Mouse (Mus musculus): ENCODE results near the gene Crybg2. TPM values are rescaled to one million over a fixed set of nuclear protein-coding genes. Genes with fewer than 3 reads are reported as not detected.
A peak's percentile ranks its signal among the peaks of the same experiment; 100 is the strongest.

The Crybg2 gene
- polyA plus RNA-seq, 1 experiment from 2014 or later, result 6.0 TPM

DNA sequence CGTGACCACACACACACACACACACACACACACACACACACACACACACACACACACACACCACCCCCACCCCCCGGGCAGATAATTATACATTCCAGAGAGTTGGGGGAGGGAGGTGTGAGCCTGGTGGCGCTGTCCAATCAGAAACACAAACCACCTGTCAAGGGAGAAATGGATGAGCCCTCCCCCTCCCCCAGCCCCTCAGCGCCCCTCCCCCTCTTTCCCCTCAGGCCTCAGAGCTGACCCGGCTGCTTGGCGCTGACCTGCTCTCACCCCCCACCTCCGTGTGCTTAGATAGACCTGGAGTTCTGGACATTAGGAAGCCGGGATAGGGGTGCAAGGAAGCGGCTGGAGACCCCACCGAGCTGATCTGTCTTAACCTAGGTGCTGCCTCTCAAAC, 41.4 kb upstream of the Crybg2 start:
- Histone ChIP-seq H3K27ac (ENCODE audit: low read depth, low read length) (no peak overlapping the region), H3K36me3 (ENCODE audit: control insufficient read depth, insufficient read depth, low read length) (no peaks in the 10 kb centered on the region), H3K4me3 (ENCODE audit: low read length) (no peak overlapping the region), H3K27me3 (ENCODE audit: control insufficient read depth, insufficient read depth, low read length) (peaks cover 21% of the 10 kb centered on the region), H3K9ac (ENCODE audit: low read depth, low read length) (no peak overlapping the region), H3K4me1 (ENCODE audit: control insufficient read depth, insufficient read depth, low read length) (peaks cover 30% of the 10 kb centered on the region), H3K9me3 (ENCODE audit: control insufficient read depth, low read length) (no peaks in the 10 kb centered on the region), H3K4me2 (replicated peaks; ENCODE audit: low read depth, low read length) (peak overlapping the region; percentile 8; the same call in 1 of the 2 replicates)
- 0% methylated on average over 7 of the region's 10 CpGs for WGBS
- ATAC-seq (ENCODE audit: low FRiP score, low TSS enrichment), result no peak

DNA sequence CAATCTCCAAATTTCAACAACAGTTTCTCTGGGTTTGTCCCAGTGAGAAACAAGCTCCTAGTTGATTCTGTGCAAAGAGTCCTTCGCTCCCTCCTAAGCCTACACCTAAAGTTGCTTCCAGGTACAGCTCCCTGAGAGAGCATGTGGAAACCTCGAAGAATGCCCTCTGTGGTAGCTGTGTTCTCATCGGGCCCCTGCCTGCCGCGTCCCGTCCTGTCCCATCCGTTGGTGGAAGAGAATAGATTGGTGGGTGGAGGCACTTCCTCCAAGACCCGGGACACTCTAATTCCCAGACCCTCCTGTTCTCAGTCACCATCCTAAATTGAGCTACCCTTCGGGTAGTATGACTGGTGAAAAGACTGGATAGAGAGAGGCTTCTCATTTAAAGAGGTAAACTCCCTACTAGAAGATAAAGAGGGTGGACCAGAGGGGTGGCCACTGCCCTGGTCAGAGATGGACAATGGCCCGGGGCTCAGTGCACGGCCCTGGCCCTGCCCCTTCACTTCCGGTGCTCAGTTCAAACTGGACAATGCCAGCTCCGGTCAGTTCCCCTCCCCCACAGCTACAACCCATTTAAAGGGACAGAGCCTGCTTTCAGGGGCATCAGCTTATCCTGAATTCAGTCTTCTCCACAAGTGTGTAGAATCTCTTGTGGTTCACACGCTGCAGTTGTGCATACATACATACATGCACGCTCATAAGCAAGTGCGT, 40.8 kb upstream of the Crybg2 start:
- Histone ChIP-seq H3K4me2 (replicated peaks; ENCODE audit: low read depth, low read length) (peak overlapping the region; percentile 8; the same call in 1 of the 2 replicates), H3K4me3 (ENCODE audit: low read length) (no peak overlapping the region), H3K27ac (ENCODE audit: low read depth, low read length) (no peak overlapping the region), H3K9ac (ENCODE audit: low read depth, low read length) (no peak overlapping the region), H3K9me3 (ENCODE audit: control insufficient read depth, low read length) (no peaks in the 10 kb centered on the region), H3K27me3 (ENCODE audit: control insufficient read depth, insufficient read depth, low read length) (peaks cover 21% of the 10 kb centered on the region), H3K4me1 (ENCODE audit: control insufficient read depth, insufficient read depth, low read length) (peaks cover 30% of the 10 kb centered on the region), H3K36me3 (ENCODE audit: control insufficient read depth, insufficient read depth, low read length) (no peaks in the 10 kb centered on the region)
- 2% methylated on average over 16 of the region's 16 CpGs for WGBS
- ATAC-seq (ENCODE audit: low FRiP score, low TSS enrichment), result peak; percentile 54; the same call in 1 of the 2 replicates

DNA sequence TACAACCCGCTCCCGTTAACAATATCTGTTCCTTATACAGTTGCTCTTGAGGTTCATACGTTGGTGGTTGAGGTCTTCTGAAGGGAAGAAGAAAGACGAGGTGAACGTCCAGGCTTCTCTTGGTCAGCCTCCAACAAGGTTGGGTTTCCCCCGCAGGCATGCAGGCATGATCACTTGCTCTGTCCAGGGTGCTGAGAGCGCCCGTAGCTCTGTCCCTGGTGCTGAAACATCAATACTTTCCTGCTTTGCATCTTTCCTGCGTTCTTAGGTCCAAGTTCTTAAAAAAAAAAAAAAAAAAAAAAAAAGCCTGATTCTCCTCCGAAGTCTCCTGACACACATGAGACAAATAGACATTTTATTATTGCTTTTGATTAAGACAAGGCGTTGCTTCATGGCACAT, 40.0 kb upstream of the Crybg2 start:
- Histone ChIP-seq H3K4me3 (ENCODE audit: low read length) (no peak overlapping the region), H3K27me3 (ENCODE audit: control insufficient read depth, insufficient read depth, low read length) (peaks cover 21% of the 10 kb centered on the region), H3K36me3 (ENCODE audit: control insufficient read depth, insufficient read depth, low read length) (no peaks in the 10 kb centered on the region), H3K9ac (ENCODE audit: low read depth, low read length) (no peak overlapping the region), H3K4me1 (ENCODE audit: control insufficient read depth, insufficient read depth, low read length) (peaks cover 30% of the 10 kb centered on the region), H3K9me3 (ENCODE audit: control insufficient read depth, low read length) (no peaks in the 10 kb centered on the region), H3K27ac (ENCODE audit: low read depth, low read length) (no peak overlapping the region), H3K4me2 (replicated peaks; ENCODE audit: low read depth, low read length) (no peak overlapping the region)
- ATAC-seq (ENCODE audit: low FRiP score, low TSS enrichment), result no peak
- WGBS, result under 1% methylated on average over 11 of the region's 11 CpGs

DNA sequence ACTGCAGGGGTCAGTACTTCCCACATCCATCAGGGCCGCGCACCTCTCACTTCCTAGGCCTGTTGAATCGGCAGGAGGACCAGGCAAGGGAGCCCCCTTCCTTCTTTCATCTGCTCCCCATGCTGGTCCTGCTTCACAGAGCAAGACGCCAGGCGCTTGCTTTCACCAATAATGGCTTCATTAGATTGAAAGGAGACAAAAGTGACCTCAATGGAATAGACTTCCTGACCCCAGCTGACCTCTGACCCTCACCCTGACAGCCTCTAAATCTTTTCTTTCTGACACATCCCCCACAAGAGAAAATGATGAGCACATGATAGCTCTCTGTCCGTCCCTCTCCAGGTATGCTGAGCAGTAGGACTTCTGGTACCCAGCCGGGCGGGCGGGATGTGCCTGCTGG, 34.8 kb upstream of the Crybg2 start:
- WGBS, result 57% methylated on average over 9 of the region's 9 CpGs
- H3K27me3 ChIP-seq (ENCODE audit: control insufficient read depth, insufficient read depth, low read length), result no peaks in the 10 kb centered on the region
- no peaks in the 10 kb centered on the region for H3K4me1 ChIP-seq (ENCODE audit: control insufficient read depth, insufficient read depth, low read length)
- H3K36me3 ChIP-seq (ENCODE audit: control insufficient read depth, insufficient read depth, low read length), result no peaks in the 10 kb centered on the region
- no peak overlapping the region for H3K27ac ChIP-seq (ENCODE audit: low read depth, low read length)
- no peak overlapping the region for H3K4me2 ChIP-seq (replicated peaks; ENCODE audit: low read depth, low read length)
- no peak overlapping the region for H3K9ac ChIP-seq (ENCODE audit: low read depth, low read length)
- no peaks in the 10 kb centered on the region for H3K9me3 ChIP-seq (ENCODE audit: control insufficient read depth, low read length)
- no peak for ATAC-seq (ENCODE audit: low FRiP score, low TSS enrichment)
- no peak overlapping the region for H3K4me3 ChIP-seq (ENCODE audit: low read length)

DNA sequence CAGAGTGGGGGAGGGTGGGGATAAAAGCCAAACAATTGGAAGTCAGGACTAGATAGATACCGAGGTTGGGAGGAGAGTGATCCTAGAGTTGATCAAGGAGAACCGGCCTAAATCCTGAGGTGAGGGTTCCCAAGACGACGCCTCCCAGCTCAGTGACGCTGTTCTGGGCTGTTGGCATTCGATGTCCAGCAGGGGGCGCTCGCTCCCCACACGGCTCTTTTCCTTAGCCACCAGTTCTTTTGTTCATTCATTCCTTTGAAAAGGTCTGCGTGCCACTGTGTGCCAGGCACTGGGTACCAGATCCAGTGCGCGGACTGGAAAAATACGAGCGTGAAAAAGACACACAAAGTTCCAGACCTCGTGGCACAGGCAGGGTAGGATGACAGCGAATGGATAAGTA, 24.7 kb upstream of the Crybg2 start:
- Histone ChIP-seq H3K9ac (ENCODE audit: low read depth, low read length) (no peak overlapping the region), H3K27me3 (ENCODE audit: control insufficient read depth, insufficient read depth, low read length) (no peaks in the 10 kb centered on the region), H3K27ac (ENCODE audit: low read depth, low read length) (no peak overlapping the region), H3K4me1 (ENCODE audit: control insufficient read depth, insufficient read depth, low read length) (no peaks in the 10 kb centered on the region), H3K4me2 (replicated peaks; ENCODE audit: low read depth, low read length) (no peak overlapping the region), H3K9me3 (ENCODE audit: control insufficient read depth, low read length) (no peaks in the 10 kb centered on the region; the same call in 1 of the 2 replicates), H3K36me3 (ENCODE audit: control insufficient read depth, insufficient read depth, low read length) (no peaks in the 10 kb centered on the region), H3K4me3 (ENCODE audit: low read length) (no peak overlapping the region)
- 6% methylated on average over 16 of the region's 16 CpGs for WGBS
- ATAC-seq (ENCODE audit: low FRiP score, low TSS enrichment), result peak; percentile 66; the same call in 1 of the 2 replicates

DNA sequence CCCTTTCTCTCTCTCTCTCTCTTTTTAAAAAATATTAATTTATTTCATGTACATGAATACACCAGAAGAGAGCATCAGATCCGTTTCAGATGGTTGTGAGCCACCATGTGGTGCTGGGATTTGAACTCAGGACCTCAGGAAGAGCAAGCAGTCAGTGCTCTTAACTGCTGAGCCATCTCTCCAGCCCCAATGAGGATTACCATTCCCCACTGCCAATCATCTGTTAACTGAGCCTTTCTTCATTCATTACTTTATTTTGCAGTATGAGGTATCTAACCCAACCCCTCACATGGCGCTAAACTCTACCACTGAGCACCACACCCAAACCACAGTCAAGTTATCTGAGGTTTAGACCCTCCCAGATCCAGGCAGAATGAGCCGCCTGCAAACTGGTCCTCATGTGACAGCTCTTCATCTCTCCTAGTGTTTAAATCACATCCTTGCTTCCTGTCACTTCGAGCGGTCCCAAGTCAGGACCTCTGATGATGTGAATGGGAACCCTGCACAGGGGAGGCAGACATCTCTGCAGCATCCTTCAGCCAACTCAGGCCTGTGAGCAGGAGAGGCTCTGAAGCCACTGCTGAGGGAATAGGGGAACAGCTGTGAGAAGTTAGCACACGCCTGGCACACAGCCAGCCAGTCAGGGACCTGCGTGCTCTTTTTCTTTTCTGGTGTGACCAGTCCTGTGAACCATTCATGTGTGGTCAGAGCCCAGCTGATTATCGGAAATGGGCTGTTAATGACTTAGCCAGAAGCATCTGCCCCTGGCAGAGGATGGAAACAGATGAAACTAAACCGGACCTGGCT, 19.1 kb upstream of the Crybg2 start:
- no peaks in the 10 kb centered on the region for H3K27me3 ChIP-seq (ENCODE audit: control insufficient read depth, insufficient read depth, low read length)
- WGBS, result 40% methylated on average over 9 of the region's 9 CpGs
- H3K4me1 ChIP-seq (ENCODE audit: control insufficient read depth, insufficient read depth, low read length), result peaks cover 6% of the 10 kb centered on the region; the same call in 1 of the 2 replicates
- H3K9ac ChIP-seq (ENCODE audit: low read depth, low read length), result no peak overlapping the region
- H3K36me3 ChIP-seq (ENCODE audit: control insufficient read depth, insufficient read depth, low read length), result no peaks in the 10 kb centered on the region
- no peak overlapping the region for H3K27ac ChIP-seq (ENCODE audit: low read depth, low read length)
- no peaks in the 10 kb centered on the region for H3K9me3 ChIP-seq (ENCODE audit: control insufficient read depth, low read length)
- peak; percentile 57; the same call in 1 of the 2 replicates for ATAC-seq (ENCODE audit: low FRiP score, low TSS enrichment)
- H3K4me3 ChIP-seq (ENCODE audit: low read length), result no peak overlapping the region
- no peak overlapping the region for H3K4me2 ChIP-seq (replicated peaks; ENCODE audit: low read depth, low read length)

DNA sequence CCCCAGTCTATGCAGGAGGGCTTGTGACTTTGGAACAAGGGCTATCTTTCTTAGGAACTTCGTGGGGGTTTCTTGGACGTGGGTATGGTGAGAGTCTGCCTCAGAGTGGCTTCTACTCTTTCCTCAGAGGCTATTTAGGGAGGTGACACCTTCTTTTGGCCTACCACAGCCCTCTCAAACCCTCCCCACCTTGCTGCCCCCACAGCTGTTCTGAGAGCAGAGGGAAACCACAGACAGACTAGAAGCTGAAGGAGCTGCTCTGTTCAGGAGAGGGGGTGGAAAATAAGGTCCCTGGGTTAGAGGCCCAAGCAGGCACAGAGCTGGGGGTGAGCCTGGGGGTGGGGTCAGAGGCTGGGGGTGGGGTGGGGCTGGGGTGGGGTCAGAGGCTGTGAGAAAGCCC, 17.6 kb upstream of the Crybg2 start:
- Histone ChIP-seq H3K4me2 (replicated peaks; ENCODE audit: low read depth, low read length) (no peak overlapping the region), H3K27me3 (ENCODE audit: control insufficient read depth, insufficient read depth, low read length) (no peaks in the 10 kb centered on the region), H3K9me3 (ENCODE audit: control insufficient read depth, low read length) (no peaks in the 10 kb centered on the region), H3K9ac (ENCODE audit: low read depth, low read length) (no peak overlapping the region), H3K36me3 (ENCODE audit: control insufficient read depth, insufficient read depth, low read length) (no peaks in the 10 kb centered on the region), H3K27ac (ENCODE audit: low read depth, low read length) (no peak overlapping the region), H3K4me3 (ENCODE audit: low read length) (no peak overlapping the region), H3K4me1 (ENCODE audit: control insufficient read depth, insufficient read depth, low read length) (peaks cover 6% of the 10 kb centered on the region; the same call in 1 of the 2 replicates)
- no peak for ATAC-seq (ENCODE audit: low FRiP score, low TSS enrichment)
- WGBS, result 46% methylated on average over 2 of the region's 2 CpGs

DNA sequence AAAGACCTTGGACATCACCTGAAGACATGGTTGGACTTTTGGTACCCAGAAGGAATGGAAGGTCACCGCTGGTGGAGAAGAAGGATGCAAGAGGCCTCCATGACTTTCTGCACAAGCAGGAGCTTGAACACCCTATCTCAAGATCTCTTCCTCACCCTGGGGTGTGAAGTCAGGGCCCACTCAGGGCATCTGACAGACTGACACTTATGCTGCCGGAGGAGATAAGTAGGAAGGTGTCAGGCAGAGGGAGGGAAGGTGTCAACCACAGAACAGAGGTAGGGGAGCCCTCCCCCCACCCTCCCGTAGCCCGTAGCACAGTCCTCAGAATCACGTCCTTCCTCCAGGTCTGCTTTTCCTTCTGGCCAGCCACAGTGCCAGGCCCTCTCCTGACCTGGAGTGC, 13.0 kb upstream of the Crybg2 start:
- no peak overlapping the region for H3K4me2 ChIP-seq (replicated peaks; ENCODE audit: low read depth, low read length)
- no peaks in the 10 kb centered on the region for H3K9me3 ChIP-seq (ENCODE audit: control insufficient read depth, low read length)
- H3K27me3 ChIP-seq (ENCODE audit: control insufficient read depth, insufficient read depth, low read length), result no peaks in the 10 kb centered on the region
- 49% methylated on average over 5 of the region's 5 CpGs for WGBS
- H3K27ac ChIP-seq (ENCODE audit: low read depth, low read length), result no peak overlapping the region
- no peak overlapping the region for H3K4me3 ChIP-seq (ENCODE audit: low read length)
- ATAC-seq (ENCODE audit: low FRiP score, low TSS enrichment), result no peak
- no peak overlapping the region for H3K9ac ChIP-seq (ENCODE audit: low read depth, low read length)
- peaks cover 2% of the 10 kb centered on the region; the same call in 1 of the 2 replicates for H3K4me1 ChIP-seq (ENCODE audit: control insufficient read depth, insufficient read depth, low read length)
- no peaks in the 10 kb centered on the region for H3K36me3 ChIP-seq (ENCODE audit: control insufficient read depth, insufficient read depth, low read length)

DNA sequence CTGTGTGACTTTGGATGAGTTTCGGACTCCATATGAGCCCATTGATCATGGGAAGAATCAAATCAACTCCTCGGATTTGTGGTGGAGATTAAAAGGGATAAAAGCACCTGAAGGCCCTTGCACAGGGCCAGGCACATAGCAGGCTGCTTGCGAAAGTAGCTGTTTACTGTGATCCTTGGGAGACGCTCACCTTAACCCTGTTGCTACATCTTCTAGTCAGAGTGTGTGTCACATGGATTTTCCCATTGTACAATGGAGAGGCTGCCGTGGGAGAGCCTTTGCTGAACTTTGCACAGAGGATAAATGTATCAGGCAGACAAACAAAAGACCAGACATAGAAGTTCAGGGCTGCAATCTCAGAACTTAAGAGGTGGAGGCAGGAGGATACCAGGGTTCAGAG, 8.7 kb upstream of the Crybg2 start:
- H3K9me3 ChIP-seq (ENCODE audit: control insufficient read depth, low read length), result no peaks in the 10 kb centered on the region
- 87% methylated on average over 5 of the region's 5 CpGs for WGBS

More for the DNA sequence above, 8.7 kb upstream of the Crybg2 start:
- ATAC-seq (ENCODE audit: low FRiP score, low TSS enrichment), result no peak
- Histone ChIP-seq H3K4me1 (ENCODE audit: control insufficient read depth, insufficient read depth, low read length) (peaks cover 3% of the 10 kb centered on the region; the same call in 1 of the 2 replicates), H3K4me3 (ENCODE audit: low read length) (no peak overlapping the region), H3K27me3 (ENCODE audit: control insufficient read depth, insufficient read depth, low read length) (no peaks in the 10 kb centered on the region), H3K4me2 (replicated peaks; ENCODE audit: low read depth, low read length) (no peak overlapping the region), H3K9ac (ENCODE audit: low read depth, low read length) (no peak overlapping the region), H3K36me3 (ENCODE audit: control insufficient read depth, insufficient read depth, low read length) (no peaks in the 10 kb centered on the region), H3K27ac (ENCODE audit: low read depth, low read length) (no peak overlapping the region)

Data from kidney, embryonic 14.5 days (tissue).